Mouse (Mus musculus) lung, embryonic 15.5 days (tissue): Measurements from ENCODE around the gene Tecr. TPM values are rescaled to one million over a fixed set of nuclear protein-coding genes. Genes with fewer than 3 reads are reported as not detected.

Experiments used
- ATAC-seq: fragments of 200-750 bp; cut with Nextera tagmentation; 2 replicates; pipeline ENCODE4 v1.8.0; 2017; ENCODE audit warnings: moderate number of reproducible peaks, borderline replicate concordance; ENCODE audit not compliant: low FRiP score, low TSS enrichment; ENCODE audit errors: extremely low read depth
- H3K27ac ChIP-seq: fragments of 300-500 bp; sonication (generic); 2 replicates; pipeline ENCODE4 v1.5.1; 2015; ENCODE audit warnings: moderate library complexity, mild to moderate bottlenecking, inconsistent platforms
- H3K27me3 ChIP-seq: fragments of 300-500 bp; sonication (generic); 2 replicates; pipeline ENCODE4 v1.6.1; 2015; ENCODE audit warnings: inconsistent platforms
- H3K36me3 ChIP-seq: fragments of 300-500 bp; sonication (generic); 2 replicates; pipeline ENCODE4 v1.6.1; 2015; ENCODE audit warnings: inconsistent platforms
- H3K4me1 ChIP-seq: fragments of 300-500 bp; sonication (generic); 2 replicates; pipeline ENCODE4 v1.6.1; 2015; ENCODE audit warnings: inconsistent platforms
- H3K4me2 ChIP-seq: fragments of 300-500 bp; sonication (generic); 2 replicates; pipeline ENCODE4 v1.6.1; 2015; ENCODE audit warnings: inconsistent platforms, mild to moderate bottlenecking, moderate library complexity
- H3K4me3 ChIP-seq: fragments of 300-500 bp; sonication (generic); 2 replicates; pipeline ENCODE4 v1.5.1; 2015; ENCODE audit warnings: mild to moderate bottlenecking, inconsistent platforms
- H3K9ac ChIP-seq: fragments of 300-500 bp; sonication (generic); 2 replicates; pipeline ENCODE4 v1.6.1; 2015; ENCODE audit warnings: inconsistent platforms
- H3K9me3 ChIP-seq: fragments of 300-500 bp; sonication (generic); 2 replicates; pipeline ENCODE4 v1.6.1; 2016; ENCODE audit warnings: inconsistent platforms
- WGBS: fragments of 180-500 bp; shearing (Covaris S2); methylation state at CpG from one replicate; pipeline ENCODE4 v1.1.7; 2015; 5-methylcytosine and 5-hydroxymethylcytosine counted together
- polyA plus RNA-seq: library from polyadenylated mRNA; unstranded; fragments of >200 nt; fragmentation: Nextera tagmentation; extraction: Ambion mirVana; gene quantifications from 2 replicates; pipeline ENCODE4 v1.2.1, GENCODE M21; 2015

Gene Tecr
- polyA plus RNA-seq, 1 experiment from 2014 or later = 533 TPM

GRCm38 (mm10) chr8:83593325-83594166 is 14.2 kb downstream of the Tecr start:
- Histone ChIP-seq H3K9ac (peak overlapping the region; percentile 89), H3K4me3 (peak overlapping the region; percentile 87), H3K9me3 (no peaks in the 10 kb centered on the region), H3K36me3 (no peaks in the 10 kb centered on the region), H3K4me2 (peak overlapping the region; percentile 84), H3K27ac (peak overlapping the region; percentile 81), H3K27me3 (no peaks in the 10 kb centered on the region), H3K4me1 (peaks cover 17% of the 10 kb centered on the region; the same call in 1 of the 2 replicates)
- ATAC-seq = peak; percentile 8; the same call in 1 of the 2 replicates
- 2% methylated on average over 22 of the region's 22 CpGs for WGBS

- WGBS = 48% methylated on average over 3 of the region's 3 CpGs
- ATAC-seq = no peak
- peak overlapping the region; percentile 20 for H3K9ac ChIP-seq
- no peaks in the 10 kb centered on the region for H3K9me3 ChIP-seq
- H3K4me2 ChIP-seq = peak overlapping the region; percentile 84
- no peaks in the 10 kb centered on the region for H3K36me3 ChIP-seq
- H3K4me1 ChIP-seq = peaks cover 17% of the 10 kb centered on the region; the same call in 1 of the 2 replicates
- H3K27me3 ChIP-seq = no peaks in the 10 kb centered on the region
- 0 out of 2 replicates have a peak overlapping the region, but pooled peaks have one; percentile 15 for H3K27ac ChIP-seq
- peak overlapping the region; percentile 87 for H3K4me3 ChIP-seq
Observed at GRCm38 (mm10) chr8:83592682-83593081, 15.1 kb downstream of the Tecr start.

GRCm38 (mm10) chr8:83590488-83591023 is 17.2 kb downstream of the Tecr start:
- no peaks in the 10 kb centered on the region for H3K27me3 ChIP-seq
- no peak overlapping the region for H3K4me3 ChIP-seq
- no peaks in the 10 kb centered on the region for H3K36me3 ChIP-seq
- H3K9me3 ChIP-seq = no peaks in the 10 kb centered on the region
- H3K4me2 ChIP-seq = no peak overlapping the region
- peaks cover 17% of the 10 kb centered on the region; the same call in 1 of the 2 replicates for H3K4me1 ChIP-seq
- no peak for ATAC-seq
- H3K27ac ChIP-seq = no peak overlapping the region
- 75% methylated on average over 7 of the region's 7 CpGs for WGBS
- H3K9ac ChIP-seq = no peak overlapping the region

GRCm38 (mm10) chr8:83588886-83589285 is 18.9 kb downstream of the Tecr start:
- WGBS = 80% methylated on average over 5 of the region's 5 CpGs
- ATAC-seq = no peak
- H3K9me3 ChIP-seq = no peaks in the 10 kb centered on the region
- H3K4me1 ChIP-seq = peaks cover 17% of the 10 kb centered on the region
- H3K36me3 ChIP-seq = no peaks in the 10 kb centered on the region
- no peak overlapping the region for H3K4me3 ChIP-seq
- H3K27me3 ChIP-seq = no peaks in the 10 kb centered on the region
- H3K9ac ChIP-seq = no peak overlapping the region
- no peak overlapping the region for H3K4me2 ChIP-seq
- H3K27ac ChIP-seq = no peak overlapping the region

- Histone ChIP-seq H3K4me2 (no peak overlapping the region), H3K9me3 (no peaks in the 10 kb centered on the region), H3K27ac (no peak overlapping the region), H3K9ac (no peak overlapping the region), H3K27me3 (no peaks in the 10 kb centered on the region), H3K36me3 (no peaks in the 10 kb centered on the region), H3K4me1 (peaks cover 9% of the 10 kb centered on the region), H3K4me3 (no peak overlapping the region)
- no peak for ATAC-seq
- WGBS = 56% methylated on average over 6 of the region's 6 CpGs
Observed at GRCm38 (mm10) chr8:83587644-83588043, 20.1 kb downstream of the Tecr start.

- 71% methylated on average over 3 of the region's 3 CpGs for WGBS
- H3K27ac ChIP-seq = no peak overlapping the region
- no peak overlapping the region for H3K4me2 ChIP-seq
- H3K9me3 ChIP-seq = no peaks in the 10 kb centered on the region
- no peaks in the 10 kb centered on the region for H3K27me3 ChIP-seq
- H3K4me1 ChIP-seq = peaks cover 2% of the 10 kb centered on the region
- H3K9ac ChIP-seq = no peak overlapping the region
- H3K36me3 ChIP-seq = no peaks in the 10 kb centered on the region
- H3K4me3 ChIP-seq = no peak overlapping the region
- no peak for ATAC-seq
Observed at GRCm38 (mm10) chr8:83585333-83585732, 22.4 kb downstream of the Tecr start.

- Histone ChIP-seq H3K27me3 (no peaks in the 10 kb centered on the region), H3K36me3 (no peaks in the 10 kb centered on the region), H3K9me3 (no peaks in the 10 kb centered on the region), H3K9ac (no peak overlapping the region), H3K27ac (no peak overlapping the region), H3K4me2 (no peak overlapping the region), H3K4me3 (no peak overlapping the region), H3K4me1 (peaks cover 2% of the 10 kb centered on the region)
- no peak for ATAC-seq
- 89% methylated on average over 1 of the region's 1 CpGs for WGBS
Observed at GRCm38 (mm10) chr8:83584771-83585170, 23.0 kb downstream of the Tecr start.

GRCm38 (mm10) chr8:83583236-83583635 is 24.5 kb downstream of the Tecr start:
- no peaks in the 10 kb centered on the region for H3K9me3 ChIP-seq
- 76% methylated on average over 15 of the region's 15 CpGs for WGBS
- peaks cover 14% of the 10 kb centered on the region for H3K4me1 ChIP-seq
- ATAC-seq = no peak
- no peak overlapping the region for H3K9ac ChIP-seq
- no peak overlapping the region for H3K27ac ChIP-seq
- no peaks in the 10 kb centered on the region for H3K36me3 ChIP-seq
- no peaks in the 10 kb centered on the region for H3K27me3 ChIP-seq
- no peak overlapping the region for H3K4me3 ChIP-seq
- H3K4me2 ChIP-seq = no peak overlapping the region

GRCm38 (mm10) chr8:83582226-83582625 is 25.5 kb downstream of the Tecr start:
- H3K27me3 ChIP-seq = no peaks in the 10 kb centered on the region
- 77% methylated on average over 8 of the region's 8 CpGs for WGBS
- H3K4me1 ChIP-seq = peaks cover 23% of the 10 kb centered on the region
- no peaks in the 10 kb centered on the region for H3K36me3 ChIP-seq
- no peak for ATAC-seq
- H3K4me3 ChIP-seq = no peak overlapping the region
- H3K9ac ChIP-seq = no peak overlapping the region
- no peaks in the 10 kb centered on the region for H3K9me3 ChIP-seq
- H3K27ac ChIP-seq = no peak overlapping the region
- no peak overlapping the region for H3K4me2 ChIP-seq

- no peak overlapping the region for H3K4me3 ChIP-seq
- no peak for ATAC-seq
- no peaks in the 10 kb centered on the region for H3K27me3 ChIP-seq
- H3K36me3 ChIP-seq = no peaks in the 10 kb centered on the region
- no peak overlapping the region for H3K27ac ChIP-seq
- no peak overlapping the region for H3K9ac ChIP-seq
- H3K9me3 ChIP-seq = no peaks in the 10 kb centered on the region
- peaks cover 34% of the 10 kb centered on the region for H3K4me1 ChIP-seq
- no peak overlapping the region for H3K4me2 ChIP-seq
- WGBS = 74% methylated on average over 8 of the region's 8 CpGs
Observed at GRCm38 (mm10) chr8:83580826-83581225, 26.9 kb downstream of the Tecr start.

- no peak overlapping the region for H3K9ac ChIP-seq
Observed at GRCm38 (mm10) chr8:83579676-83580075, 28.1 kb downstream of the Tecr start.

More at GRCm38 (mm10) chr8:83579676-83580075, 28.1 kb downstream of the Tecr start:
- Histone ChIP-seq H3K9me3 (no peaks in the 10 kb centered on the region), H3K4me2 (no peak overlapping the region), H3K36me3 (no peaks in the 10 kb centered on the region), H3K27ac (no peak overlapping the region), H3K4me3 (no peak overlapping the region), H3K27me3 (no peaks in the 10 kb centered on the region), H3K4me1 (peaks cover 44% of the 10 kb centered on the region)
- no peak for ATAC-seq
- WGBS = 84% methylated on average over 8 of the region's 8 CpGs
